Mouse (Mus musculus) bone marrow, adult 2 months (tissue): ENCODE data around the gene 6030408B16Rik.

Experiments used
- CTCF ChIP-seq: fragments of 200-500 bp; IDR thresholded peaks from 2 replicates; pipeline ENCODE4 v1.5.1; 2011; ENCODE audit warnings: low read length, control low read depth; ENCODE audit not compliant: control insufficient read depth, insufficient read depth
- POLR2A ChIP-seq: fragments of 200-500 bp; IDR thresholded peaks from 2 replicates; pipeline ENCODE4 v1.6.1; 2011; ENCODE audit warnings: low read depth, mild to moderate bottlenecking, control low read depth, low read length, borderline replicate concordance; ENCODE audit not compliant: control insufficient read depth

DNA sequence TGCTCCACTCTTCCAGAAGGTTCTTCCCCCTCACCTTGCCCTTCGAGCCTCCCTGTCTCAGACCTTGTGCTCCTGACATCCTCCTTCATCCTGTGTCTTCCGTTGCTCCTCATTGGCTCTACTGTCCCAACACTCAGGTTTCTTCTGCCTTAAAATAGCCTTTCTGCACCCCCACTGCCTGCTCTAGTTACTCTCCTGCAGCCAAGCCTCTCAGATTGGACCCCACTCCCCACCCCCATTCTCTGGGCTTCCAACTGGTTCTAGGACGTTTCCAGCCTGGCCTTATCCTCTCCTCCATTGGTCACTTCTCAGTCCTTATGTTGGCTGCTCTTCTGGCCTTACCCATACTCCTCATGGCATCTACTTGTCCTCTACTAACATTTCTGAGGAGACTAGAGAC lies 9.2 kb downstream of the 6030408B16Rik start:
- TF ChIP-seq CTCF (no peak), POLR2A (no peak)
